Mouse (Mus musculus) left cerebral cortex, postnatal 4 days (tissue): ENCODE data around the gene Cbx8. TPM values are rescaled to one million over a fixed set of nuclear protein-coding genes. Genes with fewer than 3 reads are reported as not detected.

ENCODE experiments used
- DNase-seq: peaks from one replicate; pipeline ENCODE4 v3.0.0-alpha.2; 2022
- intact Hi-C: fragments of 180-260 bp; cut with DNase I; formaldehyde crosslinking; loops from one replicate; pipeline ENCODE4 v1.15.1; 2025
- total RNA-seq, 2 experiments: library from RNA; stranded (reverse); gene quantifications; 2 replicates each; pipeline ENCODE4 v1.2.3; 2021

Cbx8 gene
- total RNA-seq, 2 experiments from 2014 or later, result 13.0 to 15.6 TPM

- intact Hi-C loops, result loop anchor here (10.0 kb wide), 1 partner anchor 114 kb away; no protein-coding TSS in a partner anchor
- DNase-seq, result no peak
Observed at GRCm38 (mm10) chr11:119080461-119081147, 39.8 kb upstream of the Cbx8 start.

GRCm38 (mm10) chr11:119079445-119079837 lies 38.7 kb upstream of the Cbx8 start:
- DNase-seq, result no peak

GRCm38 (mm10) chr11:119078691-119079444 lies 38.1 kb upstream of the Cbx8 start:
- peak; percentile 88 for DNase-seq
- intact Hi-C loops, result no loop called here

More at GRCm38 (mm10) chr11:119079445-119079837, 38.7 kb upstream of the Cbx8 start:
- intact Hi-C loops, result no loop called here

- no peak for DNase-seq
- intact Hi-C loops, result no loop called here
Observed at GRCm38 (mm10) chr11:119077755-119078154, 37.0 kb upstream of the Cbx8 start.

GRCm38 (mm10) chr11:119075805-119076204 lies 35.0 kb upstream of the Cbx8 start:
- no peak for DNase-seq
- intact Hi-C loops, result no loop called here

GRCm38 (mm10) chr11:119073876-119074433 lies 33.2 kb upstream of the Cbx8 start:
- intact Hi-C loops, result no loop called here
- DNase-seq, result no peak

- intact Hi-C loops, result no loop called here
Observed at GRCm38 (mm10) chr11:119072986-119073385, 32.2 kb upstream of the Cbx8 start.

GRCm38 (mm10) chr11:119072239-119072638 lies 31.5 kb upstream of the Cbx8 start:
- DNase-seq, result no peak
- intact Hi-C loops, result no loop called here

More at GRCm38 (mm10) chr11:119072986-119073385, 32.2 kb upstream of the Cbx8 start:
- no peak for DNase-seq

GRCm38 (mm10) chr11:119066841-119067240 lies 26.1 kb upstream of the Cbx8 start:
- DNase-seq, result no peak
- intact Hi-C loops, result no loop called here

- DNase-seq, result no peak
- intact Hi-C loops, result loop anchor here (10.0 kb wide), 1 partner anchor 136 kb away; no protein-coding TSS in a partner anchor
Observed at GRCm38 (mm10) chr11:119059256-119059655, 18.5 kb upstream of the Cbx8 start.

- DNase-seq, result no peak
- intact Hi-C loops, result loop anchor here (10.0 kb wide), 1 partner anchor 136 kb away; no protein-coding TSS in a partner anchor
Observed at GRCm38 (mm10) chr11:119058041-119058995, 17.5 kb upstream of the Cbx8 start.

- no peak for DNase-seq
- intact Hi-C loops, result loop anchor here (10.0 kb wide), 1 partner anchor 138 kb away; no protein-coding TSS in a partner anchor
Observed at GRCm38 (mm10) chr11:119057291-119057690, 16.5 kb upstream of the Cbx8 start.

GRCm38 (mm10) chr11:119056301-119057211 lies 15.8 kb upstream of the Cbx8 start:
- intact Hi-C loops, result loop anchor here (10.0 kb wide), 1 partner anchor 138 kb away; no protein-coding TSS in a partner anchor
- peak; percentile 72 for DNase-seq

GRCm38 (mm10) chr11:119055571-119056131 lies 14.9 kb upstream of the Cbx8 start:
- DNase-seq, result no peak
- intact Hi-C loops, result loop anchor here (10.0 kb wide), 1 partner anchor 139 kb away; no protein-coding TSS in a partner anchor

GRCm38 (mm10) chr11:119054351-119055345 lies 13.9 kb upstream of the Cbx8 start:
- DNase-seq, result no peak
- intact Hi-C loops, result loop anchor here (10.0 kb wide), 1 partner anchor 140 kb away; no protein-coding TSS in a partner anchor

GRCm38 (mm10) chr11:119053738-119054350 lies 13.1 kb upstream of the Cbx8 start:
- DNase-seq, result peak; percentile 72
- intact Hi-C loops, result loop anchor here (10.0 kb wide), 1 partner anchor 141 kb away; no protein-coding TSS in a partner anchor

- intact Hi-C loops, result loop anchor here (10.0 kb wide), 1 partner anchor 142 kb away; no protein-coding TSS in a partner anchor
- peak; percentile 90 for DNase-seq
Observed at GRCm38 (mm10) chr11:119053257-119053670, 12.5 kb upstream of the Cbx8 start.
